Mouse (Mus musculus) neural tube, embryonic 12.5 days (tissue): ENCODE results near the gene Tjp1. TPM values are rescaled to one million over a fixed set of nuclear protein-coding genes. Genes with fewer than 3 reads are reported as not detected.

Experiments
- ATAC-seq: fragments of 200-750 bp; cut with Nextera tagmentation; 2 replicates; pipeline ENCODE4 v1.8.0; 2017; ENCODE audit warnings: low read depth, mild to moderate bottlenecking, moderate TSS enrichment, moderate library complexity; ENCODE audit not compliant: low FRiP score
- H3K27ac ChIP-seq: fragments of 300-500 bp; sonication (generic); 2 replicates; pipeline ENCODE4 v1.5.1; 2016
- H3K27me3 ChIP-seq: fragments of 300-500 bp; sonication (generic); replicated peaks from 2 replicates; pipeline ENCODE4 v1.6.1; 2016; ENCODE audit warnings: mild to moderate bottlenecking
- H3K36me3 ChIP-seq: fragments of 300-500 bp; sonication (generic); 2 replicates; pipeline ENCODE4 v1.6.1; 2016; ENCODE audit warnings: mild to moderate bottlenecking
- H3K4me1 ChIP-seq: fragments of 300-500 bp; sonication (generic); 2 replicates; pipeline ENCODE4 v1.6.1; 2016
- H3K4me2 ChIP-seq: fragments of 300-500 bp; sonication (generic); replicated peaks from 2 replicates; pipeline ENCODE4 v1.6.1; 2016; ENCODE audit warnings: mild to moderate bottlenecking
- H3K4me3 ChIP-seq: fragments of 300-500 bp; sonication (generic); 2 replicates; pipeline ENCODE4 v1.5.1; 2016
- H3K9ac ChIP-seq: fragments of 300-500 bp; sonication (generic); 2 replicates; pipeline ENCODE4 v1.6.1; 2016; ENCODE audit warnings: mild to moderate bottlenecking
- H3K9me3 ChIP-seq: fragments of 300-500 bp; sonication (generic); 2 replicates; pipeline ENCODE4 v1.6.1; 2016; ENCODE audit warnings: mild to moderate bottlenecking
- WGBS: fragments of 180-500 bp; shearing (Covaris S2); methylation state at CpG from one replicate; pipeline ENCODE4 v1.1.7; 2016; 5-methylcytosine and 5-hydroxymethylcytosine counted together
- polyA plus RNA-seq: library from polyadenylated mRNA; unstranded; fragments of >200 nt; fragmentation: Nextera tagmentation; extraction: Ambion mirVana; gene quantifications from 2 replicates; pipeline ENCODE4 v1.2.1, GENCODE M21; 2016

The Tjp1 gene
- polyA plus RNA-seq, 1 experiment from 2014 or later = 27.4 TPM

- Histone ChIP-seq H3K9ac (no peak overlapping the region), H3K4me1 (peaks cover 10% of the 10 kb centered on the region), H3K27me3 (no peaks in the 10 kb centered on the region), H3K4me3 (no peak overlapping the region), H3K27ac (no peak overlapping the region), H3K36me3 (no peaks in the 10 kb centered on the region), H3K9me3 (no peaks in the 10 kb centered on the region), H3K4me2 (no peak overlapping the region)
- ATAC-seq = no peak
- WGBS = 26% methylated on average over 2 of the region's 2 CpGs
Measured at GRCm38 (mm10) chr7:65394672-65395071, 132.9 kb downstream of the Tjp1 start.

DNA sequence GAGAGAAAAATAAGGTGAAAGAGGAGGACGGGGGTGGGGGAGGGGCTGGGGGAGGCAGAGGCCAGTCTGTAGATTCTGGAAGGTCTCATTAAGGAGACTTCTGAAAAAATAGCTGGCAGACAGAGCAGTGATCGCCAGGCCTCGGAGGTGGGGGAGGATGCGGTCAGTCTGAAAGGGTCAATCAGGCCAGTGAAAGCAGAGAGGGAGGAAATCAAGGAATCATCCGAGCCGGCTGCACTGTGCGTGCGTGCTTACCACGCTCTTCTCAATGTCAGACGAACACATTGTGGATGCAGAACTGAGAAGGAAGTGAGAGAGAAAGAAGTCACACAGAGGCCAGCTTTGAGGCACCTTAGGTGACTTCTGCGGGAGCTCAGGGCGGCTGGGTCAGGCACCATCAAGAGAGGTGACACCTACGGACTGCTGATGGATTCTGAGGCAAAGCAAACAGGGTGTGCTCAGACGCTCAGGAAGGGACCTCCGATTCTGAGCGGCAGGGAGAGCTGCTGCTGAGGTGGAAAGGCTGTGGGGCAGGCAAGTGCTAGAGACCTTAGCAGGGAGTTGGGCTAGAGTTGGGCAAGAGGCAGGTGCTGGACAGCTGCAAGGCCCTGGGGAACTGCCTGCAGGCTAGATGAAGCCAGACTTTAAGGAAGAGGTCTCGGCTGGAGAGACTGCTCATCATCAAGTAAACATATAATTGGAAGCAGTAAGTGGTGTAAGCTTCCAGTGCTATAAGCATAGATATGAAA is 133.7 kb downstream of the Tjp1 start:
- Histone ChIP-seq H3K4me1 (peaks cover 10% of the 10 kb centered on the region), H3K9ac (peak overlapping the region; percentile 29; the same call in 1 of the 2 replicates), H3K4me2 (peak overlapping the region; percentile 48), H3K4me3 (no peak overlapping the region), H3K27ac (no peak overlapping the region), H3K27me3 (no peaks in the 10 kb centered on the region), H3K9me3 (no peaks in the 10 kb centered on the region), H3K36me3 (no peaks in the 10 kb centered on the region)
- no peak for ATAC-seq
- 11% methylated on average over 17 of the region's 17 CpGs for WGBS

DNA sequence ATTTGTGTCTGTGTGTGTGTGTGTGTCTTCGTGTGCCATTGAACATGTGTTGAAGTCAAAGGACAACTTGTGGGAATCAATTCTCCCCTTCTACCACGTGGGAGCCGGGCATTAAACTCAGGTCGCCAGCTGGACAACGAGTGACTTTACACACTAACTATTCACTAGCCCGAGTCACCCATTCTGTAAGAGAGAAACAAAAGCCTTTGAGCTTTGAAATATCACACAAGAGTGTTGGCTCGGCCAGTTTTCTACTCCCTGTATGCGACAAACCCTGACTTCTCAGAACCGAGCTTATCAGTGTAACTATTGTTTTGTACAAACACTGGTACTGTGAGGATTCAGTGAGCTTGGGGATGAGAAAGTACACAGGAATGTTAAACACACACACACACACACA is 134.6 kb downstream of the Tjp1 start:
- peaks cover 18% of the 10 kb centered on the region for H3K4me1 ChIP-seq
- WGBS = 28% methylated on average over 9 of the region's 9 CpGs
- no peak for ATAC-seq
- no peaks in the 10 kb centered on the region for H3K27me3 ChIP-seq
- no peak overlapping the region for H3K4me2 ChIP-seq
- H3K27ac ChIP-seq = no peak overlapping the region
- H3K36me3 ChIP-seq = no peaks in the 10 kb centered on the region
- no peak overlapping the region for H3K9ac ChIP-seq
- no peaks in the 10 kb centered on the region for H3K9me3 ChIP-seq
- no peak overlapping the region for H3K4me3 ChIP-seq

- no peak for ATAC-seq
- Histone ChIP-seq H3K4me2 (no peak overlapping the region), H3K9me3 (no peaks in the 10 kb centered on the region), H3K9ac (no peak overlapping the region), H3K4me3 (no peak overlapping the region), H3K36me3 (no peaks in the 10 kb centered on the region), H3K4me1 (peaks cover 19% of the 10 kb centered on the region), H3K27ac (no peak overlapping the region), H3K27me3 (no peaks in the 10 kb centered on the region)
- WGBS = 93% methylated on average over 7 of the region's 7 CpGs
Measured at GRCm38 (mm10) chr7:65389539-65389938, 138.0 kb downstream of the Tjp1 start.

GRCm38 (mm10) chr7:65388243-65389013 is 139.2 kb downstream of the Tjp1 start:
- Histone ChIP-seq H3K36me3 (no peaks in the 10 kb centered on the region), H3K4me1 (peaks cover 9% of the 10 kb centered on the region; the same call in 1 of the 2 replicates), H3K4me3 (no peak overlapping the region), H3K9ac (no peak overlapping the region), H3K4me2 (no peak overlapping the region), H3K27me3 (no peaks in the 10 kb centered on the region), H3K9me3 (no peaks in the 10 kb centered on the region), H3K27ac (no peak overlapping the region)
- 76% methylated on average over 8 of the region's 8 CpGs for WGBS
- no peak; the same call in 1 of the 2 replicates for ATAC-seq

DNA sequence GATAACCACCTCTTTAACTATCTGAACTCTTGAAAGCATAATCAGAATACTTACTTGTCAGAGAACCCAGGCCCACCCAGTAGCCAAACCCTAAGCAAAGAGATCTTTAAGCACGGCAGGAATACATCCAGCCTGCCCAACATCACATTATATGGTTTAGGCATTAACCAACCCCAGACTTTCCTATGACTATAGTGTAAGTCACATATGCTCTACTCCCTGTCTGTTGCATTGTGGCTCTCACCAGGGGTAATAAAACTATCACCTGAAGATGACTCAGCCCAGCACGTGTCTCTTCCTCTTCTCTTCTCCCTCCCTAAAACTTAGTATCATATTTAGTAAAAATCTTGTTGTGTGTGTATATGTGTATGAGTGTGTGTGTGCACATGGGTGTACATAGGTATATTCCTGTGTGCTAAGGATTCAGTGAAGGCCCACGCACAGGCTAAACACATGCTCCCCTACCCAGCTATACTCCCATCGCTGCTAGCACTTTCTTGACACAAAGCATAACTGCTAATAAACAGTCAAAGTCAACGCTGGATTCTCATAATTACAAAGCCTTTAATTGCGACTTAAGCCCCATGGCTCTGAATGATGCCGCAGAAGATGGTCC is 139.9 kb downstream of the Tjp1 start:
- H3K4me3 ChIP-seq = no peak overlapping the region
- 0 out of 2 replicates have a peak, but pooled peaks cover 9% of the 10 kb centered on the region for H3K4me1 ChIP-seq
- H3K9me3 ChIP-seq = no peaks in the 10 kb centered on the region
- ATAC-seq = no peak
- no peaks in the 10 kb centered on the region for H3K36me3 ChIP-seq
- H3K4me2 ChIP-seq = no peak overlapping the region
- no peak overlapping the region for H3K9ac ChIP-seq
- no peak overlapping the region for H3K27ac ChIP-seq
- no peaks in the 10 kb centered on the region for H3K27me3 ChIP-seq
- 90% methylated on average over 7 of the region's 7 CpGs for WGBS

- Histone ChIP-seq H3K4me3 (no peak overlapping the region), H3K27ac (no peak overlapping the region), H3K4me2 (no peak overlapping the region), H3K9ac (no peak overlapping the region), H3K9me3 (no peaks in the 10 kb centered on the region), H3K36me3 (no peaks in the 10 kb centered on the region), H3K27me3 (no peaks in the 10 kb centered on the region), H3K4me1 (peaks cover 13% of the 10 kb centered on the region; the same call in 1 of the 2 replicates)
- WGBS = 90% methylated on average over 7 of the region's 7 CpGs
- ATAC-seq = no peak
Measured at GRCm38 (mm10) chr7:65384775-65385174, 142.8 kb downstream of the Tjp1 start.

DNA sequence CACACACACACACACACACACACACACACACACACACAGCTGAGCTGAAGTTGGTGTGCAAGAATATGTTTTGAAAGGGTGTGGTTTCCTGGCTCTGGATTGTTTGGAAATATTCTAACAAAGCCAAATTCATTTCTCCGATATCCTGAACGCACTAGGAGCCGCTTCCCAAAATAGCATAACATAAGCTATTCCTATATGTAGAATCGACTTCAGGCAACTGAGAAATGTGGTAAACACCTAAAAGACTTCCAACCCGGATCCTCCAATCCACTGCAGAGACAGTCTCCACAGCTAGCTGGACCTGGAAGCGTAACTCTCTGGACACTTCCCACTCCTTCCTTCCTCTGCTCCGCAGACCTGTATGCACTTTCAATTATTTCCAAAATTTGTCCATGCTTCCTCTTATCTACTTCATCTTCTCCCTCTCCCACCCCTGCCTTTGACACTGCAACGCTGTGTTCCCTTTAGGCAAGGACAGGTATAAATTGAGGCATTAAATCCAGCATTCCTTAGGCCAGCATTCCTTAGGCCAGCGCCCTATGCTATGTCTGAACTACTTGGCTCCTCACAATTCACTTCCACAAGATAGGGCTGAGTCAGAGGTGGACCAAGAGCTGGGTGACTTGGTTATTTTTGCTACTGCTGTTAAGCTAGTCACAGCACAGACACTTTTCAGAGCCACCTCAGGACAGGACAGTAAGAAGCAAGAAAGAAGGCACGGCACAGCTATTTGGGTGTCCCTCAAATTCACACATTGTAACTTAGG is 144.9 kb downstream of the Tjp1 start:
- 80% methylated on average over 10 of the region's 10 CpGs for WGBS
- Histone ChIP-seq H3K9ac (no peak overlapping the region), H3K27me3 (no peaks in the 10 kb centered on the region), H3K4me2 (no peak overlapping the region), H3K4me3 (no peak overlapping the region), H3K27ac (no peak overlapping the region), H3K4me1 (peaks cover 3% of the 10 kb centered on the region; the same call in 1 of the 2 replicates), H3K9me3 (no peaks in the 10 kb centered on the region), H3K36me3 (no peaks in the 10 kb centered on the region)
- no peak for ATAC-seq

GRCm38 (mm10) chr7:65381896-65382295 is 145.7 kb downstream of the Tjp1 start:
- H3K9me3 ChIP-seq = no peaks in the 10 kb centered on the region
- H3K4me1 ChIP-seq = peaks cover 3% of the 10 kb centered on the region; the same call in 1 of the 2 replicates
- WGBS = 43% methylated on average over 6 of the region's 6 CpGs
- H3K36me3 ChIP-seq = no peaks in the 10 kb centered on the region
- H3K9ac ChIP-seq = no peak overlapping the region
- no peak overlapping the region for H3K4me2 ChIP-seq
- no peak overlapping the region for H3K4me3 ChIP-seq
- ATAC-seq = no peak
- no peaks in the 10 kb centered on the region for H3K27me3 ChIP-seq
- H3K27ac ChIP-seq = no peak overlapping the region

- Histone ChIP-seq H3K9me3 (no peaks in the 10 kb centered on the region), H3K27me3 (no peaks in the 10 kb centered on the region), H3K27ac (no peak overlapping the region), H3K9ac (no peak overlapping the region), H3K4me2 (no peak overlapping the region), H3K36me3 (no peaks in the 10 kb centered on the region), H3K4me3 (no peak overlapping the region), H3K4me1 (peaks cover 3% of the 10 kb centered on the region; the same call in 1 of the 2 replicates)
- no peak for ATAC-seq
- 89% methylated on average over 9 of the region's 9 CpGs for WGBS
Measured at GRCm38 (mm10) chr7:65380716-65381115, 146.9 kb downstream of the Tjp1 start.

DNA sequence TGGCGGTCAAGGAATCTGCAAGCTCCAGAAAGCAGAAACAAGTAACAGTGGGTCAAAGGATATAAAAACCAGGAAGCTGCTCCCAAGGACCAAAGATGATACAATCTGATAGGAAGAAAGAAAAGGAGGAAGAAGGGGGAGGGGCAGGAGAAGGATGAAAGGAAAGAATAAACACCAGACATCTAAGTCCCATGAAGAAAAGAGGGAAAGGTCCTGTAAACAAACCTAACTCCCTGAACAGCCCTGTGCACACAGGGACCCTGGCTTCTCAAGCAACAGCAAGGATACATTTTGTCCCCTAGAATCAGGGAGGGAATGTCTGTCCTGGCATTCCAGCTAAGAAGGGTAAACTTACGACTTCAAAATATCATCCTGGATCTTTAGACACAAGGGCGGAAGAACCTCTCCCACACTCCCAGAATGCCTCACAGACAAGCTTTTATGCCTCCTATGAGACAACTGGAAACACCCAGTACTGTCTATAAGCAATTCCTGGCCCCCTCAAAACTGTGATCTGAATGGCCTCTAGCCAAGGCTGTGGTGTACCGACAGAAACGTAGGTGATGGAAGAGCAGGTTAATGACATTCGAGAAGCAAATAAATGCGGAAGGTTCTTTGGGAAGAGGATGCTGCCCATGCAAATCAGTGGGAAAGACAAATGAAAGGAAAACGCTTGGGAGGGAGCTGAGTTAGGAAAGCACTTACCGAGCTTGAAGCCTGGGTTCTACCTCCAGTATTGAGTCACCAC is 148.6 kb downstream of the Tjp1 start:
- no peak overlapping the region for H3K9ac ChIP-seq
- H3K4me2 ChIP-seq = no peak overlapping the region
- no peaks in the 10 kb centered on the region for H3K36me3 ChIP-seq
- H3K9me3 ChIP-seq = no peaks in the 10 kb centered on the region
- H3K4me1 ChIP-seq = peaks cover 3% of the 10 kb centered on the region; the same call in 1 of the 2 replicates
- H3K4me3 ChIP-seq = no peak overlapping the region
- 67% methylated on average over 9 of the region's 9 CpGs for WGBS
- H3K27me3 ChIP-seq = no peaks in the 10 kb centered on the region
- no peak overlapping the region for H3K27ac ChIP-seq
- ATAC-seq = no peak
